Mouse (Mus musculus): Measurements from ENCODE around the gene E2f8. TPM values are rescaled to one million over a fixed set of nuclear protein-coding genes. Genes with fewer than 3 reads are reported as not detected.

Gene E2f8
- total and polyA plus RNA-seq, 3 experiments = 2.6 to 17.1 (median 3.8) TPM

GRCm38 (mm10) chr7:48925214-48925613 lies 43.8 kb upstream of the E2f8 start:
- no peaks in the 10 kb centered on the region for H3K9me3 ChIP-seq (replicated peaks; ENCODE audit: low read length)
- no peak overlapping the region for H3K4me2 ChIP-seq (ENCODE audit: insufficient read depth, low read depth, poor library complexity, severe bottlenecking)
- no peaks in the 10 kb centered on the region for H3K79me2 ChIP-seq (replicated peaks; ENCODE audit: control insufficient read depth, extremely low read depth, insufficient read depth, poor library complexity, severe bottlenecking)
- peaks cover 8 to 9% of the 10 kb centered on the region in 2 experiments; a peak in 3 of 4 replicates for H3K4me1 ChIP-seq (ENCODE audit: control insufficient read depth in 1 of 2, insufficient read depth in 2 of 2)
- no peak overlapping the region for H3K9ac ChIP-seq (ENCODE audit: insufficient read depth, low read depth)
- no peaks in the 10 kb centered on the region for H3K36me3 ChIP-seq (replicated peaks in 1 of 2; ENCODE audit: control insufficient read depth in 1 of 2, insufficient read depth in 1 of 2, low read length in 1 of 2)
- no peak overlapping the region for H3K4me3 ChIP-seq (replicated peaks in 1 of 3; ENCODE audit: low read depth in 2 of 3, low read length in 2 of 3, poor library complexity in 1 of 3)
- in situ Hi-C loops (cut with MboI; ENCODE audit: low pct_ligation_motif_present, low pct_unique_long_range_greater_than_20kb, low sequenced_read_pairs) = loop anchor here (5.0 kb wide), 1 partner anchor 38 kb away; no protein-coding TSS in a partner anchor
- DNase-seq (ENCODE audit: extremely low read depth) = no peak
- TF ChIP-seq CTCF (conservative IDR thresholded peaks at IDR 0.05 in 1 of 2, IDR thresholded peaks at IDR 0.05 in 1 of 2; ENCODE audit: low read depth in 2 of 2, low read length in 2 of 2) = no peak
- TF ChIP-seq IRF4 (IDR thresholded peaks at IDR 0.05; ENCODE audit: low read depth, low read length) = no peak
- TF ChIP-seq ZKSCAN1 (IDR thresholded peaks at IDR 0.05; ENCODE audit: borderline replicate concordance, low read depth, low read length) = no peak
- no peak for TF ChIP-seq E2F4 (IDR thresholded peaks at IDR 0.05; ENCODE audit: insufficient replicate concordance, low read depth, low read length)
- TF ChIP-seq HCFC1 (IDR thresholded peaks at IDR 0.05; ENCODE audit: low read depth, low read length) = no peak
- TF ChIP-seq MAX (IDR thresholded peaks at IDR 0.05; ENCODE audit: low read length) = no peak
- no peak for TF ChIP-seq POLR2A (IDR thresholded peaks at IDR 0.05; ENCODE audit: low read depth, low read length)
- TF ChIP-seq MXI1 (IDR thresholded peaks at IDR 0.05; ENCODE audit: low read depth, low read length) = no peak
- TF ChIP-seq TBP (conservative IDR thresholded peaks at IDR 0.05; ENCODE audit: low read depth, low read length) = no peak
- no peak for TF ChIP-seq MAZ (IDR thresholded peaks at IDR 0.05; ENCODE audit: low read depth, low read length)
- TF ChIP-seq CHD1 (IDR thresholded peaks at IDR 0.05; ENCODE audit: low read depth, low read length) = no peak
- no peak for TF ChIP-seq NELFE (IDR thresholded peaks at IDR 0.05; ENCODE audit: low read depth, low read length)
- TF ChIP-seq ZMIZ1 (IDR thresholded peaks at IDR 0.05; ENCODE audit: low read depth, low read length) = no peak
- no peak for TF ChIP-seq JUND (conservative IDR thresholded peaks at IDR 0.05; ENCODE audit: low read depth, low read length)
- TF ChIP-seq UBTF (IDR thresholded peaks at IDR 0.05; ENCODE audit: low read depth, low read length) = no peak
- no peak for TF ChIP-seq ETS1 (conservative IDR thresholded peaks at IDR 0.05; ENCODE audit: low read depth, low read length)
- TF ChIP-seq PAX5 (IDR thresholded peaks at IDR 0.05; ENCODE audit: low read length) = no peak
- no peak for TF ChIP-seq MAFK (IDR thresholded peaks at IDR 0.05; ENCODE audit: insufficient replicate concordance, low read length)
- no peak for TF ChIP-seq POLR2AphosphoS2 (IDR thresholded peaks at IDR 0.05; ENCODE audit: low read depth, low read length)
- no peak for TF ChIP-seq CHD2 (IDR thresholded peaks at IDR 0.05; ENCODE audit: low read length)
- H3K27me3 ChIP-seq (replicated peaks) = peaks cover 4% of the 10 kb centered on the region
- dilution Hi-C loops (cut with MboI; ENCODE audit: extremely low pct_ligation_motif_present, extremely low pct_unique_long_range_greater_than_20kb, low sequenced_read_pairs) = no loop called here
- H3K27ac ChIP-seq (ENCODE audit: insufficient read depth, low read depth) = no peak overlapping the region

- peaks cover 8 to 9% of the 10 kb centered on the region in 2 experiments; a peak in 3 of 4 replicates for H3K4me1 ChIP-seq (ENCODE audit: control insufficient read depth in 1 of 2, insufficient read depth in 2 of 2)
- dilution Hi-C loops (cut with MboI; ENCODE audit: extremely low pct_ligation_motif_present, extremely low pct_unique_long_range_greater_than_20kb, low sequenced_read_pairs) (no loop called here), in situ Hi-C loops (cut with MboI; ENCODE audit: low pct_ligation_motif_present, low pct_unique_long_range_greater_than_20kb, low sequenced_read_pairs) (no loop called here)
- H3K4me3 ChIP-seq (replicated peaks in 1 of 3; ENCODE audit: low read depth in 2 of 3, low read length in 2 of 3, poor library complexity in 1 of 3) = no peak overlapping the region
- no peak for DNase-seq (ENCODE audit: extremely low read depth)
- no peak overlapping the region for H3K27ac ChIP-seq (ENCODE audit: insufficient read depth, low read depth)
- H3K4me2 ChIP-seq (ENCODE audit: insufficient read depth, low read depth, poor library complexity, severe bottlenecking) = no peak overlapping the region
- H3K9ac ChIP-seq (ENCODE audit: insufficient read depth, low read depth) = no peak overlapping the region
- H3K9me3 ChIP-seq (replicated peaks; ENCODE audit: low read length) = no peaks in the 10 kb centered on the region
- H3K79me2 ChIP-seq (replicated peaks; ENCODE audit: control insufficient read depth, extremely low read depth, insufficient read depth, poor library complexity, severe bottlenecking) = no peaks in the 10 kb centered on the region
- TF ChIP-seq TCF12 (IDR thresholded peaks at IDR 0.05; ENCODE audit: low read depth, low read length) = no peak
- no peak for TF ChIP-seq ZNF384 (IDR thresholded peaks at IDR 0.05; ENCODE audit: low read depth, low read length)
- TF ChIP-seq SMC3 (IDR thresholded peaks at IDR 0.05; ENCODE audit: low read depth, low read length) = no peak
- TF ChIP-seq ZKSCAN1 (IDR thresholded peaks at IDR 0.05; ENCODE audit: borderline replicate concordance, low read depth, low read length) = no peak
- TF ChIP-seq E2F4 (IDR thresholded peaks at IDR 0.05; ENCODE audit: insufficient replicate concordance, low read depth, low read length) = no peak
- no peak for TF ChIP-seq ETS1 (conservative IDR thresholded peaks at IDR 0.05; ENCODE audit: low read depth, low read length)
- no peak for TF ChIP-seq HCFC1 (IDR thresholded peaks at IDR 0.05; ENCODE audit: low read depth, low read length)
- TF ChIP-seq SIN3A (IDR thresholded peaks at IDR 0.05; ENCODE audit: low read length) = no peak
- no peak for TF ChIP-seq ZC3H11A (IDR thresholded peaks at IDR 0.05; ENCODE audit: low read depth, low read length)
- TF ChIP-seq RAD21 (IDR thresholded peaks at IDR 0.05; ENCODE audit: low read depth, low read length) = no peak
- TF ChIP-seq TBP (conservative IDR thresholded peaks at IDR 0.05; ENCODE audit: low read depth, low read length) = no peak
- H3K36me3 ChIP-seq (replicated peaks in 1 of 2; ENCODE audit: control insufficient read depth in 1 of 2, insufficient read depth in 1 of 2, low read length in 1 of 2) = no peaks in the 10 kb centered on the region
- H3K27me3 ChIP-seq (replicated peaks) = no peaks in the 10 kb centered on the region
Measured at GRCm38 (mm10) chr7:48923620-48924019, 42.2 kb upstream of the E2f8 start.

All from CH12.LX (cell line).